Mouse (Mus musculus): ENCODE measurements around the gene Pim3. TPM values are rescaled to one million over a fixed set of nuclear protein-coding genes. Genes with fewer than 3 reads are reported as not detected.

The Pim3 gene
- polyA plus RNA-seq, 1 experiment from 2014 or later = 64.1 TPM

GRCm38 (mm10) chr15:88868024-88868742 lies 6.2 kb downstream of the Pim3 start:
- Histone ChIP-seq H3K36me3 (ENCODE audit: control insufficient read depth, insufficient read depth, low read length) (peaks cover 10% of the 10 kb centered on the region), H3K9ac (ENCODE audit: low read length) (no peak overlapping the region), H3K9me3 (ENCODE audit: control insufficient read depth, low read length) (no peaks in the 10 kb centered on the region), H3K4me2 (ENCODE audit: low read depth, low read length) (no peak overlapping the region), H3K27ac (ENCODE audit: low read length) (peak overlapping the region; percentile 74), H3K27me3 (ENCODE audit: control insufficient read depth, insufficient read depth, low read depth, low read length) (no peaks in the 10 kb centered on the region), H3K4me1 (replicated peaks; ENCODE audit: control insufficient read depth, insufficient read depth, low read length) (peaks cover 41% of the 10 kb centered on the region), H3K4me3 (ENCODE audit: low read length) (no peak overlapping the region)
- no peak for ATAC-seq (ENCODE audit: low read depth)
- WGBS = 72% methylated on average over 6 of the region's 6 CpGs

GRCm38 (mm10) chr15:88870418-88871185 lies 8.6 kb downstream of the Pim3 start:
- H3K27me3 ChIP-seq (ENCODE audit: control insufficient read depth, insufficient read depth, low read depth, low read length) = no peaks in the 10 kb centered on the region
- WGBS = 66% methylated on average over 5 of the region's 5 CpGs
- no peak overlapping the region for H3K4me2 ChIP-seq (ENCODE audit: low read depth, low read length)
- no peaks in the 10 kb centered on the region for H3K9me3 ChIP-seq (ENCODE audit: control insufficient read depth, low read length)
- no peak for ATAC-seq (ENCODE audit: low read depth)
- no peaks in the 10 kb centered on the region for H3K36me3 ChIP-seq (ENCODE audit: control insufficient read depth, insufficient read depth, low read length)
- H3K4me3 ChIP-seq (ENCODE audit: low read length) = no peak overlapping the region
- no peak overlapping the region for H3K27ac ChIP-seq (ENCODE audit: low read length)
- no peak overlapping the region for H3K9ac ChIP-seq (ENCODE audit: low read length)
- H3K4me1 ChIP-seq (replicated peaks; ENCODE audit: control insufficient read depth, insufficient read depth, low read length) = peaks cover 27% of the 10 kb centered on the region

- 84% methylated on average over 3 of the region's 3 CpGs for WGBS
- Histone ChIP-seq H3K9ac (ENCODE audit: low read length) (no peak overlapping the region), H3K4me1 (replicated peaks; ENCODE audit: control insufficient read depth, insufficient read depth, low read length) (peaks cover 3% of the 10 kb centered on the region), H3K9me3 (ENCODE audit: control insufficient read depth, low read length) (no peaks in the 10 kb centered on the region), H3K36me3 (ENCODE audit: control insufficient read depth, insufficient read depth, low read length) (no peaks in the 10 kb centered on the region), H3K27ac (ENCODE audit: low read length) (no peak overlapping the region), H3K4me3 (ENCODE audit: low read length) (no peak overlapping the region), H3K27me3 (ENCODE audit: control insufficient read depth, insufficient read depth, low read depth, low read length) (no peaks in the 10 kb centered on the region), H3K4me2 (ENCODE audit: low read depth, low read length) (no peak overlapping the region)
- ATAC-seq (ENCODE audit: low read depth) = no peak
These were observed 12.1 kb downstream of the Pim3 start for GRCm38 (mm10) chr15:88874061-88874460.

GRCm38 (mm10) chr15:88874477-88874876 lies 12.5 kb downstream of the Pim3 start:
- Histone ChIP-seq H3K4me1 (replicated peaks; ENCODE audit: control insufficient read depth, insufficient read depth, low read length) (peaks cover 3% of the 10 kb centered on the region), H3K9me3 (ENCODE audit: control insufficient read depth, low read length) (no peaks in the 10 kb centered on the region), H3K4me2 (ENCODE audit: low read depth, low read length) (no peak overlapping the region), H3K4me3 (ENCODE audit: low read length) (no peak overlapping the region), H3K9ac (ENCODE audit: low read length) (no peak overlapping the region), H3K27ac (ENCODE audit: low read length) (no peak overlapping the region), H3K27me3 (ENCODE audit: control insufficient read depth, insufficient read depth, low read depth, low read length) (no peaks in the 10 kb centered on the region), H3K36me3 (ENCODE audit: control insufficient read depth, insufficient read depth, low read length) (no peaks in the 10 kb centered on the region)
- 75% methylated on average over 6 of the region's 6 CpGs for WGBS
- ATAC-seq (ENCODE audit: low read depth) = no peak

- peak; percentile 60 for ATAC-seq (ENCODE audit: low read depth)
- WGBS = 33% methylated on average over 10 of the region's 10 CpGs
- no peak overlapping the region for H3K4me3 ChIP-seq (ENCODE audit: low read length)
- no peak overlapping the region for H3K4me2 ChIP-seq (ENCODE audit: low read depth, low read length)
- H3K4me1 ChIP-seq (replicated peaks; ENCODE audit: control insufficient read depth, insufficient read depth, low read length) = peaks cover 3% of the 10 kb centered on the region
- H3K9me3 ChIP-seq (ENCODE audit: control insufficient read depth, low read length) = no peaks in the 10 kb centered on the region
- no peaks in the 10 kb centered on the region for H3K36me3 ChIP-seq (ENCODE audit: control insufficient read depth, insufficient read depth, low read length)
- H3K27ac ChIP-seq (ENCODE audit: low read length) = no peak overlapping the region
- no peak overlapping the region; the same call in 1 of the 2 replicates for H3K9ac ChIP-seq (ENCODE audit: low read length)
- no peaks in the 10 kb centered on the region for H3K27me3 ChIP-seq (ENCODE audit: control insufficient read depth, insufficient read depth, low read depth, low read length)
These were observed 13.7 kb downstream of the Pim3 start for GRCm38 (mm10) chr15:88875625-88876081.

- no peaks in the 10 kb centered on the region for H3K36me3 ChIP-seq (ENCODE audit: control insufficient read depth, insufficient read depth, low read length)
- no peaks in the 10 kb centered on the region for H3K27me3 ChIP-seq (ENCODE audit: control insufficient read depth, insufficient read depth, low read depth, low read length)
- H3K4me1 ChIP-seq (replicated peaks; ENCODE audit: control insufficient read depth, insufficient read depth, low read length) = peaks cover 3% of the 10 kb centered on the region
- H3K9me3 ChIP-seq (ENCODE audit: control insufficient read depth, low read length) = no peaks in the 10 kb centered on the region
- H3K27ac ChIP-seq (ENCODE audit: low read length) = no peak overlapping the region
- peak; percentile 82 for ATAC-seq (ENCODE audit: low read depth)
- 11% methylated on average over 28 of the region's 28 CpGs for WGBS
- H3K4me2 ChIP-seq (ENCODE audit: low read depth, low read length) = peak overlapping the region; percentile 49
- peak overlapping the region; percentile 50; the same call in 1 of the 2 replicates for H3K9ac ChIP-seq (ENCODE audit: low read length)
- H3K4me3 ChIP-seq (ENCODE audit: low read length) = no peak overlapping the region
These were observed 14.4 kb downstream of the Pim3 start for GRCm38 (mm10) chr15:88876155-88877020.

GRCm38 (mm10) chr15:88877021-88877400 lies 15.0 kb downstream of the Pim3 start:
- H3K36me3 ChIP-seq (ENCODE audit: control insufficient read depth, insufficient read depth, low read length) = no peaks in the 10 kb centered on the region
- no peak overlapping the region for H3K9ac ChIP-seq (ENCODE audit: low read length)
- ATAC-seq (ENCODE audit: low read depth) = no peak
- no peak overlapping the region for H3K27ac ChIP-seq (ENCODE audit: low read length)
- WGBS = 72% methylated on average over 10 of the region's 10 CpGs
- H3K9me3 ChIP-seq (ENCODE audit: control insufficient read depth, low read length) = no peaks in the 10 kb centered on the region
- peaks cover 3% of the 10 kb centered on the region for H3K4me1 ChIP-seq (replicated peaks; ENCODE audit: control insufficient read depth, insufficient read depth, low read length)
- H3K4me2 ChIP-seq (ENCODE audit: low read depth, low read length) = no peak overlapping the region
- H3K27me3 ChIP-seq (ENCODE audit: control insufficient read depth, insufficient read depth, low read depth, low read length) = no peaks in the 10 kb centered on the region
- no peak overlapping the region for H3K4me3 ChIP-seq (ENCODE audit: low read length)

GRCm38 (mm10) chr15:88881253-88882044 lies 19.5 kb downstream of the Pim3 start:
- no peaks in the 10 kb centered on the region for H3K27me3 ChIP-seq (ENCODE audit: control insufficient read depth, insufficient read depth, low read depth, low read length)
- WGBS = 60% methylated on average over 22 of the region's 22 CpGs
- H3K4me1 ChIP-seq (replicated peaks; ENCODE audit: control insufficient read depth, insufficient read depth, low read length) = no peaks in the 10 kb centered on the region
- H3K9me3 ChIP-seq (ENCODE audit: control insufficient read depth, low read length) = no peaks in the 10 kb centered on the region
- no peak overlapping the region for H3K4me3 ChIP-seq (ENCODE audit: low read length)
- H3K36me3 ChIP-seq (ENCODE audit: control insufficient read depth, insufficient read depth, low read length) = no peaks in the 10 kb centered on the region
- ATAC-seq (ENCODE audit: low read depth) = no peak
- no peak overlapping the region for H3K4me2 ChIP-seq (ENCODE audit: low read depth, low read length)
- no peak overlapping the region for H3K27ac ChIP-seq (ENCODE audit: low read length)
- H3K9ac ChIP-seq (ENCODE audit: low read length) = no peak overlapping the region

Data from lung, embryonic 16.5 days (tissue).